Mouse (Mus musculus) left cerebral cortex, adult 8-10 months (tissue): ENCODE measurements at regions not wholly inside any gene's neighbourhood (a gene's known extent, or its start where the extent isn't known, plus 50 kb on each side); places are given as distances from the start of the nearest gene placed in this dataset.
A peak's percentile ranks its signal among the peaks of the same experiment; 100 is the strongest.
"Not testable (repeated sequence)": the region's sequence is repeated elsewhere in the genome, so short reads cannot be mapped to it uniquely, and the experiment has no call there.

Experiments
- DNase-seq, 2 experiments: peaks; one replicate each; pipeline ENCODE4 v3.0.0; 2022; ENCODE audit warnings: low spot score in 2 of 2

DNA sequence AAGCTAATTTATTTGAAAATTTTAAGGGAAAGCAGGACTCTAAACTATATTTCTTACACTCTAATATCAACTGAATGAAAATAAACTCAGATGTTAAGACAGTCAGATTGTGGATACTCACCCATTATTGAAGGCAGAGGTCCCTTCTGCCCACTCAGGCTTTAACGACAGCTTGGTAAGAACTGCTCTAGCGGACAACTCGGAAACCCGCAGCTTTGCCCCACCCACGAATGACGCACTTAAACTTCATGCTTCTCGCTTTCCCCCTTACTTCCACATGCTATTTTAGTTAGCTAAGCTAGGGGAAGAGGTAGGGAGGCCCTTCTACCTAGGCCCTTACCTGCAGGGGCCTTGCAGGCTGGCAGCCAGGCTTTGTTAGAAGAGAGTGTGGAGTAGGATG lies 50.8 kb upstream of the Elmo1 start:
- no peak for DNase-seq

DNA sequence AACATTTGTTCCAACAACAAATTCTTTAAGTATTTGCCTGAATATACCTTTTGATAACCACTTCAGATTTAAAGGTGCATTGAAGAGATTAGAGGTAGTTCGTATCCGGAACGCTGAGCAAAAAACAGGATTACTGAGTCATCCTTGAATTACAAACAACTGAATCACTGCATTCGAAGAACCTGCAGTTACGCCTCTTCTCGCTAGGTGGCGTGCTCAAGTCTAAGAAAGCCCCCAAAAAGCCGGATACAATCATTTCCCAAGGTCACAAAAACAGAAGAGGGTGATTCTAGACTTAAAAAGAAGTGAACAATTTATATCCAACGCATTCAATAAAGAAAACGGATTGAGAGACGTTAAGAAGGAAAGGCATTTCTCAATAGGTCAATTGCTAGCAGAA lies 51.9 kb upstream of the Elmo1 start:
- DNase-seq: peak in 1 of 2 experiments; percentile 26

DNA sequence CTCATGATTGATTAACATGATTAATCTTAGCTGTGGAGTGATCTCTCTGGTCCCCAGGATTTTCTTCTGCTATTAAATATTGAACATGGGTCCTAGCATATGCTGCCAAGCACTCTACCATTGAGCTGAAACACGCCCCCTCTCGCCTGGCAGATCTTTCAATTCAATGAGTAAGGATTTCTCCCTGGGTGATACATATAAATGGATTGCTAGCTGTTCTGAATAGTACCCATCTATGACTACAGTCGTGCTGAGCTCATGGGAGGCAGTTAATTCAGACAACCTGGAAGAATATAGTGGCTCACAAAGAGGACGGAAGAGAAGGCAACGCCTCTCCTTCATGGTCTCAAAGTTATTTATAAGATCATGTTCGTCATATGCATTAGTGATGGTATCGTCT lies 53.0 kb upstream of the Elmo1 start:
- DNase-seq: peak in 1 of 2 experiments; percentile 10

DNA sequence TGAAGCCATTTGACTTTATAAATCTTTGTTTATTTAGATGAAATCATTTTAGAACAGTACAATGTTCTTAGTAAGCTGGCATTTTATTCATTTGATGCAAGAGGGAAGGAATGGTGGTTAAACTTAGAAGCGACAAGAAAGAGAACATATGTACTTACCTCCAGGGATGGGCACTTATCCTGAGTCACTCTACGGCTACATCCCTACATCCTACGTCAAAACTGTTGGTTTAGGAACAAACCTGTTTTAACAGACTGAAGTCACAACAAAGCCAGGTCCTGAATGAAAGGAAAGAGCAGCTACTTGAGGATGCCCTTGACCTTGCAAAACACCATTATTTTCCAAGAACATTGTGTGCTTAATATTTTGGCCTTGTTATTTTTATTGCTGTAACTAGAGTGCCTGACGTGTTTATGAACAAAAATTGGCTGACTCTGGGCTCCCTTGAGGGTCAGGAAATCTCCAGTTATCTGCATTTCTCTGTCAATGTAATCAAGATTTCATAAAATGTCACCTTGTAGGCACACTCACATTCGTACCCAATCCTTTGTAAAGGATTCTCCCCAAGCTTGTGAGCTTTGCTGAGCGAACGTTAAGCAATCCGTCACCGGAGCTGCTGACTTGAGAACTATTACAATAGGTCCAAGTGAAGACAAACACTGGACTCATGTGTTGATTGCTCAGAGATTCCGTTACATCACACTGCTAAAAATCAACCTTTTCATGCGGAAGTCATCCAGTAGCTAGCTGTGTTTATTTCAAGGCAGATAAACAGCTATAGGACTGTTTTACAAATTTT lies 56.3 kb upstream of the Elmo1 start:
- no peak for DNase-seq

DNA sequence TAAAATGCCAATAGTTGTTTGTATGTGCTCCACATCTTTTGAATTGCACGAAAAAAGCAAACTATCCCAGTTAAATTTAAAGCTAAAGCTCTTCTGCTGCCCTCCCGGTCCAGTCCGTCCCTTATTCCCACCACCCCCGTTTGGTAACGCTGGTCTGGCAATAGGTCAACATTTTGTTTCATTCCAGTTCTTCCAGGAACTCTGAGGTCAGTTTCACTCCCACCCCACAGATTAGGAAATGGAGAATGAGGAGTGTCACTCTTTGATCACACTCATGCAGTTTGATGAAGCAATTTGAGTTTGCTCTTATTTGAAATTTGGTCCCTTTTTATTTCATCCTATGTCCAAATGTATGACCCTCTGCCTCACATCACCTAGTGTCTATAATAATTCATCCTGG lies 58.7 kb upstream of the Elmo1 start:
- no peak for DNase-seq

DNA sequence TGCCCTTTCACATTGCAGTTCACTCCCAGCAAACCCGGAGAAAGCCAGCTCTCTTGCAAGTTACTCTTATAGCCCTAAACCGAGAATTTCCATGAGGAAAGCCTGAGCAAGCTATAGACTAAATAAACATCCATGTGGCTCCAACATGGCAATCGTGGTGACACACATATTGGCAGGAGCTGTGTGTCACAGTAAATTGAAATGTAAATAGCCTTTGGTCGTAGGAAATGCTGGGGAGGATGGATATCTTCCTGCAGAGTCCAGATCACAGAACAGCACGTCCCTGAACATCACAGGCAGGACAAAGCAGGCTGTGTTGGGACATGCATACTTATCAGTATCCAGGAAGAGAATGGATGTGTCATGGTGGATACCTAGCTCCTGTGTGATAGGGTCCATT lies 59.3 kb upstream of the Elmo1 start:
- no peak for DNase-seq

DNA sequence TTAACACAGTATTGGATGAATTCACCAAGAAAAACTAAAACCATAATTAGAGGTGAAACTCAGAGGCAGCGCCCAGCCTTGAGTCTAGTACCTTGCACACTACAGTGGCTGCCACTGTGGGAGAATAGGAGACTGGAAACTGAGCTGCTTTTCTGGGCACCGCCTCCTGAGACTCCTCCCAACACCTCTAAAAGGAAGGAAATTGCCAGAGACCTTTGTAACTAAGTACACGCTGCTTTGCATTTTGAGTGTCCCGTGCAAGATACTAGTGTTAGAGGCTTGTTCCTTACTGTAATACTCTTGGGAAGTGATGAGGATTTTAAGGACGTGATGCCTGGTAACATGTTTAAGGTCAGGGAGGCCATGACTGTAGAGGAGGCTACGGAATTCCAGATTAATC lies 63.8 kb upstream of the Elmo1 start:
- no peak for DNase-seq

DNA sequence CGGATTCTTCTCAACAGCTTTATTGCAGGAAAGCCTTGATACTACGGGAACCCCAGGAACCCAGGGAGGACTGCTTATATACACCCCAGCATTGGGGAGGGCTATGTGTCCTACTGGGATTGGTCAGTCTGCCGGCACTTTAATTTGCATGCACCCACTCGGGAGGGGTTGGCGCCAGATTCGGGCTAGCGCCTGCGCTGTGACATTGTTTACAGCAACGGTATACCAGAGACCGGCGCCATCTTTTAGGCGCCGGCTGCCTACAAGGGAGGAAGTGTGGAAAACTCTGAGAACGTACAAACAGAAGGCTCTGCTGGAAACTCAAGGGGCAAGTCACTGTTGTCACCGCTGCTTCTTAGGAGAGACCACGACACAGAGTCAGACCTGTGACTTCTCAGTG lies 73.9 kb upstream of the Elmo1 start:
- DNase-seq: not testable (repeated sequence)

DNA sequence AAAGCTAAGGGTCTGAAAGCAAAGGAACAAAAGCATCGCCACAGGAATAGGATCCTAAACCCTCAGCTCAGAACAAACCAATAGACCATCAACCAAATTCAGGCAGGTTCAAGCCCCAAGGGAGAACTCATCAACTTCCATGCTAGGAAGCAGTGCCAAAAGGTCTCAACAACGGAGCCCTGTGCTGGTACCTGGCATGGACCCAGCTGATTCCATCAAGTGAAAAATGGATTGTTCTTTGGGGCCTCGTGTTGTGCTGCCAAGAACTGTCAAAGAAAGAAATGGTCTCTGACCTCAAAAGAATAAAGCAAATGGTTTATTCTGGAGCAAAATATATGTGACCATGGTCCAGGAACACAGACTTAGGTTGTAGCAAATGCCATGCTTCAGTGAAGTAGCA lies 77.8 kb upstream of the Elmo1 start:
- DNase-seq: no peak

DNA sequence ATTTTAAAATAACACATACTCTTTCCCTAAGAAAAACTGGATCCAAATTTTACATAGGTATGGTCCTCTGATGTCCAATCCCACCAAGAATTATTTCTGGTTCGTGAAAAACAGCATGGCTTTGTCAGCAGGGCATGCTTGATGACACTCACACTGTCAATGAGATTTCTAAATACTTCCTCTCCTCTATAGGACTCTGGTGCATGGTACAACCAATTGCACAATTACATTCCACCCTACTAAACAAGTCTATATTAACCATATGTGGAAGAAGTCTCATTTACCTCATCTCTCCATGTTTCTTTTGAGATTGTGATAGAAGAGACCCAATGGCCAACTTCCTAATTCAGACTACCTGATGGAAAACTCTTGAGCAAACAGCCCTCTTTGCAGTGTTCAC lies 81.2 kb upstream of the Elmo1 start:
- no peak for DNase-seq

DNA sequence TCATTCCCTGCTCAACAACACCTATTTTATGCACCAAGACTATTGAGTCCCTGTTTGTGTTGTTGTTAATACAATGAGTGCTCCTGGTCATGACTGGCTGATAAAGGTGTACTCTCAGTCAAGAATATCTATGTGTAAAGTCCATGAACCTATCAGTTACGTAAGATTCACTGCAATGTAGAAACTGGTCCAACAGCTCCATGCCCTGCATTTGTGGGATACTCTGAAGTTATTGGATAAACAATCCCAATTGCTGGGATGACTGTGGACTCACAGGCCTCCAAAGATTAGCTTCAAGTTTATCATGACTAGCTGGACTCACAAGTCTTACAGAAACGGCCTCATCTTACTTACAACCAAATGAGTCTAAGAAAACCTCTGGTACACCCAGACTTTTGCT lies 82.8 kb upstream of the Elmo1 start:
- DNase-seq: no peak

DNA sequence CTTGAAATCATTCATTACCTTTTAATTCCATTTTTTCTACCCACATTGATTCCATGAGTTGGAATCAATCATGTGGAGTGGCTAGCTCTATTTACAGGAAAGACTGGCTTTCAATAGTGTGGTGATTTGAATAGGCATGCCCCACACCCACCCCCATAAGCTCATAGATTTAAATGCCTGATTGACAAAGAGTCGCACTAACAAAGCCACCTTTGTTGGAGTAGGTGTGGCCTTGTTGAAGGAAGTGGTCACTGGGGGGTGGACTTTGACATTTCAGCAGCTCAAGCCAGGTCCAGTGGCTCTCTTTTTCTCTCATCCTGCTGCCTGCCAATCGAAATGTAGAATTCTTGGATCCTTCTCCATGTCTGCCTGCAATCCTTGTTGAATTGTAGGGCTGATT lies 92.8 kb upstream of the Elmo1 start:
- no peak for DNase-seq

DNA sequence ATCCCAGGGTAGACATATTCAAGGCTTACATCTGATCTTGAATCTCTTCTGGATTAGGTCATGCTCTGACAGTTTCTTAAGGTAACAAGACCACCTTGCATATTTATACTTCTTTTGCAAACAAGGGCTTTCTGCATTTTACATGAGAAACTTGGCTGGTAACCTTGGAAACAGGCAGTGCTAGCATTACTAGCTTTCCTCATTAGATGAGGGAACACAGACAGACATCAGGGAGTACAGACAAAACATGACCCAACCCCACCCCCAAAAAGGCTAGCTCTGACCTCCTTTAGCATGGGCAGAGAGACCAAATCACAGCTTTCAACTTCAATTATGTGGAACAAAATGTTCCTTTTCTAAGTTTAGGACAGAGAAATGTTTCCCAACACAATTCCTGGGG lies 114.8 kb upstream of the Elmo1 start:
- no peak for DNase-seq

DNA sequence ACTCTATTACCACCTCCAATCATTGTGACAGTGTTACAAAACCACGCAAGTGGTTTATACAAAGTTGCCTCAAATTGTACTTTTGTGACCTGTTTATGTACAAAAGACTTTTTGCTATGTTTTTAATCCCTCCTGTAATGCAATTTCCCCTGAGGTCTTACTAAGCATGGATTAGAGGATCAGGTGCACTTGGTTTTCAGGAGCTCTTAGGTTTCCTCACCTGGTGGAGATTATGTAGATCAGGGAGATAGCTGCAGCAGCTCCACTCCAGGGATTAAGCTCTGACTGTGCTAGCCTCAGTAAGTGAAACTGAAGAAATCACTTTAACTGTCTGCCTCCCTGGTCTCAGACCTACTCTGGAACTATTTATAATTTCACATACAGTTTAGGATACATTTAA lies 123.8 kb upstream of the Elmo1 start:
- DNase-seq: no peak

DNA sequence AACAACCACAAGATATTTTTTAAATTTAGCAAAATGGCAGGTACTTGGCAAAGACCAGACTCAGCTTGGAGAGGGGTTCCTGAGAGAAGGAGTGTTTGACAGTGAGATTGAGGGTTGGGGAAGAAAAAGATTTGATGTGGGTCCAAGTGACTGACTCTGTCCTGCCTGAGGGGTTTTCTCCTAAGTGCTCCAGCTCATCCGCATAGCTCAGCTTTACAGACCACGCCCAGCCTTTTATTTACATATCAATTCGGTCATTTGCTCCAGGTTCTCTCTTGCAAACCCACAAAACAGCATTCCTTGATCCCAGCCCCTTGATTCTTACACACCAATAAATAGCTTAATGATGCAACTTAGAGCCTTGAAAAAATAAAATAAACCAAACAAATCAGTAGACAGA lies 127.4 kb upstream of the Elmo1 start:
- no peak for DNase-seq

DNA sequence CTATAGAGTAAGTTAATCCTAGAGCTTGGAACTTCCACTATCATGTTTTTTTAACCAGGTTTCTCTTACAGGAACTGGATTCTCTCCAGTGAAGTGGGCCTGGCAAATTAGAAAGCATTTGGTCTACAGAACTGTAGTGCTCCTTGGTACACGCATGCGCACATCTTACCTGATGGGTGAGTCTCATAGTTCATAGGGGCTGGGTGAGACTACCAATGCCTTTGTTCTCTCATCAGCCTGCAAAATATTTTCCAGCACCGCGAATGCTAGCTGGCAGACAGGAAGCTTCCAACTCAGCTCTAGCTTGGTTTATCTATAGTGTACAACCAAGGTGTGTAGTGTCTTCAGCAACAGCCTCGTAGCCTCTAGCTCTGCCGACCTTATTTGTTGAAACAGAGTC lies 104.7 kb upstream of the Gpr141 start:
- no peak for DNase-seq

DNA sequence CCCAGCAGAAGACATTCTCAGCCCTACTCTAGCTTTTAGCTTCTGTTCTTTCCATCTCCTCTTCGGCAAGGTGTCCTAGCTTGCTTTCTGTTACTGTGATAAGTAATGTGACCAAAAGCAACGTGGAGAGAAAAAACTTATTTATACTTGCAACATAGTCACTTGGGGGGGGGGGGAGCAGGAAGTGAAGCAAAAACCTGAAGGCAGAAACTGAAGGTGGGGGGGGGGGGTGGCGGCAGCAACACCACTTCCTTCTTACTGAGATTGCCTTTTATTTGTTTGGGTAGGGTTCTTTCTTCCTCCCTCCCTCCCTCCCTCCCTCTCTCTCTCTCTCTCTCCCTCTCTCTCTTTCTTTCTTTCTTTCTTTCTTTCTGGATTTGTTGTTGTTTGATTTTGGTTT lies 103.8 kb upstream of the Gpr141 start:
- no peak for DNase-seq

DNA sequence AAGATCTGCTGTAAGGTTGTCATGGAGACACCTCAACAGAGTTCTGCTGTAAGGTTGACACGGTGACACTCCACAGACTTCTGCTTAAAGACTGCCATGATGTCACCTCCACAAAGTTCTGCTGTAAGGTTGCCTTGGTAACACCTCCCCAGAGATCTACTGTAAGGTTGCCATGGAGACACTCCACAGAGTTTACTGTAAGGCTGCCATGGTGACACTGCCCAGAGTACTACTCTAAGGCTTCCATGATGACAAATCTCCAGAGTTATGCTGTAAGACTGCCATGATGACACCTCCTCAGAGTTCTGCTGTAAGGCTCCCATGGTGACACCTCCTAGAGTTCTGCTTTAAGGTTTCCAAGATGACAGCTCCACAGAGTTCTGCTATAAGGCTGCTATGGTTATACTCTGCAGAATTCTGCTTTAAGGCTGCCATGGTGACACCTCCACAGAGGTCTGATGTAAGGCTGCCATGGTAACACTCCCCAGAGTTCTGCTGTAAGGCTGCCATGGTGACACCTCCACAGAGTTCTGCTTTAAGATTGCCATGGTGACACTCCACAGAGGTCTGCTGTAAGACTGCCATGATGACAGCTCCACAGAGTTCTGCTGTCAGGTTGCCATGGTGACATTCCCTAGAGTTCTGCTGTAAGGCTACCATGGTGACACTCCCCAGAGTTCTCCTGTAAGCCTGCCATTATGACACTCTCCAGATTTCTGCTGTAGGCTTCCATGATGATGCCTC lies 97.2 kb upstream of the Gpr141 start:
- peak in 1 of 2 experiments; percentile 28 for DNase-seq

DNA sequence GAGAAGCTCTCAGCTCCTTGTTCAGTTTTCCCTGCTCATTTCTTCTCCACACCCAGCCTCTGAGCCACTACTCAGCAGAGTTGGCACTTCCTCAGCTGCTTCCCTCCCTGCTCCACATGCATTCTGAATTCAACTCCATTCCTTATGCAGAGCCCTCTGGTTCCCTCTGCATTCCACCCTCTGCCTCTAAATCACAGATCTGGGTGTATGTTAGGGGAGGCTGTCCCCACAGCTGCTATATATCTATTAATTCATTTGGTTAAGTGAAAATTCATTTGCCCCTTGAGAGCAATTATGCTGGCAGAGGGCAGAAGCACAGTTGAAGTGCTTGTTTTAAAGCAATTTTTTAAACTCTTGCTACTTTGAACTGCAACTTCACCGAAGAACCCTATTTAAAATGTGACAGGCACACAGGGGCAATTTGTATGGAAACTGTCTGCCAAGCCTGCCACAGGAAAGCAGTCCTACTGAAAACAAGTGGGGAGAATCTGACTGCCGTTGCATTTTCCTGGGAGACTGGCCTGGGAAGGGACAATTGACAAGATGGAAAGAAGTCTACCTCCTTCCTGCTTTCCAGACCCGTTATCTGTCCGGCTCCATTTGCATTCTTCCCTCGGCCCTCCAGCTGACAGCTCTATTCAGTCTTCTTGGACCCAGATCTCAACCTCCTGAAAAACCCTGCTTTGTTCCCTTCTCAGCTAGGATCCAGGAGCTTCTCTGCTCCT lies 88.0 kb upstream of the Gpr141 start:
- DNase-seq: no peak

DNA sequence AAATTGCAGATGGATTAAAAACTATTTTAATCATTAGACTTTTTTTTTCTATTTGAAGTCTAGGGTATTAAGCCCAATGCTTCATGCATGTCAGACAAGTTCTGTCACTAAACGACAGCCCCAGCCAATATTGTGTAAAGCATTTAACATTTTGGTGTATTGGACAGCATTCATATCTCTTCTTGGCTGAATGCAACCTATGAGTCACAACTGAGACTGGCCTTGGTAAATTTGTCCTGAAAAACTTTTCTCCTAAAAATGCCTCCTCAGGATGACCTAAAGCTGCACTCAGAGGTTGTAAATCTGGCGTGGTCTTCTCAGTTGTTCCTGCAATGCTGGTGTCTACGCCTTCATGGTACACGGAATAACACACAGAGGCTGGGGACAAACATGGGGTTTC lies 78.7 kb upstream of the Gpr141 start:
- no peak for DNase-seq

DNA sequence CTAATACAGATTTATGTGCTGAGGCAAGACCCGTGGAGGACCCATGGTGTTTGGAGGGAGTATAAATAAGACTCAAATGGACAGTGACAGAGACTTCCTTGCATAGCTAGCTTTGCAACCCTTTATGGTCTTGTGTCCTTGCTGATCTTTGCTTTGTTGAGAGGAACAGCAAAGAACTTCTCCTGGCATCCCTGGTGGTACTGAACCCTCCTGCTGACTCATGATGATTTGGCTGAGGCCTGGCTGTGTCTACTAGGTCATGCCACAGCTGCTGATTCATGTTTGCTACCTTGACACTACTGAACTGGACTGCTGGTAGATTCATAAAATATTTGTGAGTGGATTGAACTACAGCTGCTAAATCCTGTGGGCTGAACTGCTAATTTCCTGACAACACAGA lies 73.1 kb upstream of the Gpr141 start:
- no peak for DNase-seq

DNA sequence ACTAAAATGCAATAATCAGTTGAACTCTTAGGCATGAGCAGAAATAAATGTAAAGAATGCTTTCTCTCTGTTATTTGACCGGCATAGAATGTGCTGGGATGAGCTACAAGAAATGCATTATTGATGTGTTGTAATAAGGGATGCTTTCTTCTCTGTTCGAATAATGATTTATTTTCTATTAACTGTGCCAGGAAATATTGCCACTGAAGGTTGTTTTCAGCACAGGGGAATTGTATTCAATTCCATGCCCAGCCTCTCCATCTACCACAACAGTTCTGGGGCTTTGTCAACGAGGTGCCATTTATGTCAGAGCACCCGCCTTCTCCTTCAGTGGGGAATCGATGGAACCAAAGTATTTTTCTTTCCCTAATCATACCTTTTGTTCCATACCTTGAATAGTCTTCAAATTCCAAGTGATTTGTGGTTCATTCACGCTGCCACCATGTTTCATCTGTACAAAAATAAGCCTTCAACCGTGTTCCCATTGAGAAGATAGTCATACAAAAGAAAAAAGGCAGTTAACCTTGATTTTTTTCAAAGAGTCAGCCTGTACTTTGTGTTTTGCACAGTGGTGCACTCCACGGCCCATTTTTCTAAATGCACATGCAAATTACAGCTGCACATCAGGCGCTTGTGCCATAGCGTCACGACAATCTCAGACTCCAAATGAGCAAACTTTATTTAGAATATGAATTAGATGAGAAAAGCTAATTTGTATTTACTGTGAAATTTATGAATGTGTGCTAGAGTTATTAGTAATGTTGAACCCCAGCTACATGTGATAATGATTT lies 65.1 kb upstream of the Gpr141 start:
- no peak for DNase-seq
